Mouse (Mus musculus) heart, postnatal 10 days (tissue): ENCODE results near the gene Nedd9. TPM values are rescaled to one million over a fixed set of nuclear protein-coding genes. Genes with fewer than 3 reads are reported as not detected.

ENCODE experiments used
- DNase-seq, 2 experiments: peaks; one replicate each; pipeline ENCODE4 v3.0.0; 2021
- intact Hi-C: fragments of 180-260 bp; cut with DNase I; formaldehyde crosslinking; loops from one replicate; pipeline ENCODE4 v1.15.1; 2025
- total RNA-seq, 2 experiments: library from RNA; stranded (reverse); gene quantifications; 2 replicates each; pipeline ENCODE4 v1.2.3; 2021

Gene Nedd9
- total RNA-seq, 2 experiments from 2014 or later, result 38.5 to 40.9 TPM

DNA sequence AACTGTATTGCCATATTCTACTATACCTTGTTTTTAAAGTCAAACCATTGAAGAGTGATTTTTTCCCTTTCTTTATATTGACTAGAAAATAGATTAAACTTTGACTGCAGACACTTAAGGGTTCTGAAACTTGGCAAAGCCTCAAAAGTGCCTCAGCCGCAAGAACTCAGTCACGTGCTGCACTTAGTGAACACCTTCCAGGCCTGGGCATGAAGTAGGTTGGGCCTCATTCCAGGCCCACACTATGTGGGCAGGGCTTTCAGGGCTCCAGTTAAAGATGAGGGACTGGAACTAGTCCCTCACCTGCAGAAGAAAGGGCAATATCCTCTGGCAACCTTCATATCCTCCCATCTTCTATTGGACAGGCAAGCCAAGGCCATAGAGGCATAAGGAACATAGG, 131.6 kb downstream of the Nedd9 start:
- intact Hi-C loops, result no loop called here
- DNase-seq, result no peak

DNA sequence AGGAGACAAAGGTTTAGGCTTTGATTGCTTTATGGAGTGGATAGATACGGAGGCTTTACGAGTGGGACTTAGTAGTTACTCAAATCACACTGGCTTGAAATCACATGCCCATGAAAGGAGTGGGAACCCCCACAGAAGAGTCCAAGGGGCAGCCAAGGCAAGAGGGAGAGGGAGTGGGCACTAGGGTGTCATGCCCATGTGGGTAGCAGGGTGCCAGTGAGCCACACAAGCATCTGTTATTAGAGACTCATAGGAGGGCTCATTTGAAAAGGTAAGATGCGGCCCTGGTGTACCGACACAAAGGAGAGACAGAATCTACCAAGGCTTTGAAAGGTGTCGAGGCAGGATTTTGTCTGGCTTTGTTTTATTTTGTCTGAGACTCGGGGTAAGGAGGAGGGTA, 132.6 kb downstream of the Nedd9 start:
- intact Hi-C loops, result no loop called here

DNA sequence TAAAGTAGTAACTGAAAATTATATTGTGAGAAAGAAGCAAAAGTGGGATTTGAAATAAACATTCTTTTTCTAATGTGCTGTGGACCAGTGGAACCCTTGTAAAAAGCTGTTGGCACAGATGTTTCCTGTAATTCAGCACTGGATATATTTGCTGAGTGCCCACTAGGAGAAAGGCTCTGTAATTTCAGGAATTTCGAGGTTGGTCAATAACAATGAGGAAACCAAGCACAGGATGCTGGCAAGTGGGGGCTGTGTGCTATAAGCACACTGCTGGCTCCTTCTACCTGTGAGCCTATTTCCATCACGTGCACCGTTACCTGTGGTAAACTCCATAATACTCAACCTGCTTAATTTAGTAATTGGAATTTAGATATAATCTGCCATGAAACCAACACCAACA, 133.5 kb downstream of the Nedd9 start:
- no peak for DNase-seq
- intact Hi-C loops, result no loop called here

More for the DNA sequence above, 132.6 kb downstream of the Nedd9 start:
- DNase-seq, result no peak

DNA sequence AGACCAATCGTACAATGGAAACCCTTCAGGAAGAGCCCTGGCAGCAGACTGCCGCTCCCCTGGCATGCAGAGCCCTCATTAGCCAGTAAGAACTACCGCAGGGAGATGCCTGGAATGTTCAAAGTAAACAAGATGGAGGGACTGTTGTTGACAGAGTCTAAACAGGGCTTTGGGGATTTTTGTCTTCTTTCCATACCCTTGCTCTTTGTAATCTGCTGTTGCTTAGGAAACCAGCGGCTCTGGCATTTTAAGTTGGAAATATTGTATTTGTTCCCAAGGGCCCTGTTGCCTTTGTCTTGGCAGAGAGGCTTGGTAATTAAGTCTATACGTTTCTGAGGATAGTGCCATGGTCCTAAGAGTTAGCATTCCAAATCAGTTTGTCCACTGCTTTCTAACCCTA, 134.8 kb downstream of the Nedd9 start:
- intact Hi-C loops, result no loop called here
- DNase-seq, result no peak

DNA sequence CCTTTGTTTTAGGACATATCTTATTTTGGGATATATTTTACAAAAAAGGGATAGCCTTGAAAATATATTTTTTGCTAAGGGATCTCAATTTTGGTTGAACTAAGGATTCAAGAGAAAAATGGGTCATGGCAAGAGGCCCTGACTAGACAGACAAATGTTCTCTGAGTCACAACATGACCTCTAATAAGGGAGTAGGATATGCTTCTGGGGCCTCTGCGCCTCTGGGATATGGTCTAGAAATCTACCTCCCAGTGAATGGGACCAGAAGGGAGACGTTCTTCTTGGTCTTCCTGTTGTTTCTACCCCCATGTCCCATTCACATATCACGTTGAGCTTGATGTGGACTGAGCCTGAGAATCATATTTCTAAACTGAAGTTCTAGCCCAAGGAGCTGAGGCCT, 136.6 kb downstream of the Nedd9 start:
- no peak for DNase-seq
- intact Hi-C loops, result no loop called here

DNA sequence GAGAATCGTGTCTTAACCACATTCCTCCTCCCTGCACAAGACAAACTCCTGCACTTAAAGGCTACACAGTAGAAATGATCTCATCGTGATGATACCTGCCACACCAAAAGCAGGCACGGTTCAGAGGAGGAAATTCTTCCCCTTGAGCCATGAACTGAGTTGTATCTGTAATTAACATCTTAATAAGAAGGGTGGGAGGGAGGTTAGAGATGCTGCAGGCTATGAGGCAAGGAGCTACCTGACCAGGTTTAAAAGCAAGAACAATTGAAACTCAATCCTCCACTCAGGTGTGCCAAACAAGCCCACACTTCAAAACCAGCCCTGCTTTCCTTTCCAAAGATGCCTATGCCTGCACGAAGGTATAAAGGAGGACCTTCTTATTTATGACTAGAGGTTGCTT, 137.4 kb downstream of the Nedd9 start:
- intact Hi-C loops, result no loop called here
- DNase-seq, result no peak

DNA sequence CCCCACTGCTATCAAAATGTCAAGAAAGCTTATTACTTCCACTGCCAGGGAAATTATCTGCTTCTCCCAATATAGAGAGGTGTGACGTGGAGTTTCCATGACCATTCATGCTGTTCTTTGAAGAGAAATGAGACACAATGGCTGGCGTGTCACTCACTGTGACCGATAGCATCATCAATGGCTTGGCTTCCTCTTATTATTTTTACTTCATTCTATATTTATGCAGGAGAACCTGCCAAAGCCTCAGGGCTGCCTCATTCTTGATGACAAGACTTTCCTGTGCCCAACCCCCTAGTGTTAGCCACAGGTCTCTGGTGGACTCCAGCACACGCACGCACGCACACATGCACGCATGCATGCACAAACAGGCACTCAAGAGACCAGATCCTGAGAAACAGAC, 141.4 kb downstream of the Nedd9 start:
- intact Hi-C loops, result no loop called here
- DNase-seq, result peak; percentile 63 to 79

DNA sequence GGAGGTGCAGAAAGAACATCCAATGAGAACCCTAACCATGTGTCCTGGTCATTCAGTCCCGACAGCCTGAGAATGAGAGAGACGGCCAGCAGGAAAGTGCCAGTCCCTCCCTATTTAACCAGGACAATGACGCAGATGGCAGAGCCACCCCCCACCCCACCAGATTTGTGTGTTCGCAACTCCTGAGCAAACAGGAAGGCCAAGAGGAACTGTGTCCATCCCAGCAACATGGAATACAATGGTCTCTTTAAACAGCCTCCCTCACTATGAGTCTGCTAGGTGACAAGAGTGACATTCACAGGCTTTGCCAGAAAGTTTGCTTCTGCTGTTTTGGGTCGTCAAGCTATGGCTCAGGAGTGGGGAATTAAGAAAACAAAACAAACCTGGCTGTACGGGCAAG, 141.9 kb downstream of the Nedd9 start:
- intact Hi-C loops, result no loop called here
- DNase-seq, result no peak

DNA sequence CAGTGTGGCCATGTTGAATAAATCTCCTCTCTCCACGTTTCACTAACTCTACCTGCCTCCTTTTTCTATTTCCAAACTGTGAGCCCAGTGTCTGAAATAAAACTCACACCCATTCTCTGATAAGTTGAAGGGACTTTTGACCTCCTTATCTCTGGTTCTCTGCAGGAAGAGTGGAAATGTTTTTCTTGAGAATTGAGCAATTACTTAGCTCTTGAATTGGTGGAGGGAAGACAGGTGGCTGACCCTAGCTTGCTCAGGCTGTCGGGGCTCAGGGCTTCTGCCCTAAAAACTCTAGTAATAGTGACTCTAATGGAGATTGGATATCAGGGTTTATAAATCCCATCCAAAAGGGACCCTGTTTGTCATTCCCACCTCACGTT, 143.3 kb downstream of the Nedd9 start:
- DNase-seq, result no peak
- intact Hi-C loops, result no loop called here

DNA sequence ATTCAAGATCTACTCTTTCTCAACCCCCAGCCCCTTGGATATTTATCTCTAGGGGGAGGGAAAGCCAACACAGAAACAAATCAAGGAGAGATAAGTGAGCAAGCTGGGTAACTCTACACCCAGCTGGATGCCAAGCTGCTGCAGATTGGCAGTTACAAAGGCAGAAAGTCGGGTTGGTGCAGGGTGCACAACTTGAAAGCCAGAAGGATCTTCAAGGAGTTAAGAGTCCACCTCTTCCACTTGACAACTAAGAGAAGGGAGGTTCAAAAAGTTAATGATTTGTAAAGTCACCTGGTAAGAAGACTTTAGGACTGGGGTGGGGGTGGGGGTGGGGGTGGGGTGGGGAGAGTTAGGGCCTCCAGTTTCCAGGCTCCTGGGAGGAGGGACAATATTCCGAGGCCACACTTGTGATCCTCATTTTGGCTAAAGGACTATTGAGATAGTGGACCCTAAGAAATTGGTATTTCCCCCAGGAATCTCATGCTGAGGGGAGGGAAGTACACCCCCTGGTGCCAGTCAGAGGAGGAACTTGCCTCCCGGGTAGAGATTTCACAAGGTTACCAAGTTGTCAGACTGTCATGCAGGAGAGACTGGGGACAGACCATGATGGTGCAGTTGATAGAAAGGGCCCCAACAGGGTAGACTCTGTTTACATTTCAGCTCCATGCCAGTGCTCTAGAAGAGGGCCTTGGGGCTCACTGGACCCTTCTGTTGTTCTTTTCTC, 143.8 kb downstream of the Nedd9 start:
- intact Hi-C loops, result no loop called here

DNA sequence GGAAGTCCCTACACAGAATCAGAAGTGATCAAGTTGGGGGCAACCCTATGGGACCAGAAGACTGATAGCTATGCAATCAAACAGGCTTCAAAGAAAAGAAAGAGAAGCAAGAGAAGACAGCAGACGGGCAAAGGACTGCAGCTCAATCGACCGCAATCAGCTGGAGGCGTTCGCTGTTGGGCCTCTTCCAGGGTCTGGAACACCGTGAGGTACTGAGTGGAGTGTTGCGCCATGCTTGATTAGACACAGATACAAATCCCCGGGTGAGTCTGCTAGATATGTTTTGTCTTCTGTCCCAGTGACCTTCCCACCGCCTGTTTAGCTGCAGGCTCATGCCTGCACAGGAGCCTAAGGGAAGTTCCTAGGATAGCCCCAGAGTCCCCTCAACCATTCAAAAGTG, 145.7 kb downstream of the Nedd9 start:
- intact Hi-C loops, result no loop called here
- no peak for DNase-seq

More for the DNA sequence above, 143.8 kb downstream of the Nedd9 start:
- no peak for DNase-seq

DNA sequence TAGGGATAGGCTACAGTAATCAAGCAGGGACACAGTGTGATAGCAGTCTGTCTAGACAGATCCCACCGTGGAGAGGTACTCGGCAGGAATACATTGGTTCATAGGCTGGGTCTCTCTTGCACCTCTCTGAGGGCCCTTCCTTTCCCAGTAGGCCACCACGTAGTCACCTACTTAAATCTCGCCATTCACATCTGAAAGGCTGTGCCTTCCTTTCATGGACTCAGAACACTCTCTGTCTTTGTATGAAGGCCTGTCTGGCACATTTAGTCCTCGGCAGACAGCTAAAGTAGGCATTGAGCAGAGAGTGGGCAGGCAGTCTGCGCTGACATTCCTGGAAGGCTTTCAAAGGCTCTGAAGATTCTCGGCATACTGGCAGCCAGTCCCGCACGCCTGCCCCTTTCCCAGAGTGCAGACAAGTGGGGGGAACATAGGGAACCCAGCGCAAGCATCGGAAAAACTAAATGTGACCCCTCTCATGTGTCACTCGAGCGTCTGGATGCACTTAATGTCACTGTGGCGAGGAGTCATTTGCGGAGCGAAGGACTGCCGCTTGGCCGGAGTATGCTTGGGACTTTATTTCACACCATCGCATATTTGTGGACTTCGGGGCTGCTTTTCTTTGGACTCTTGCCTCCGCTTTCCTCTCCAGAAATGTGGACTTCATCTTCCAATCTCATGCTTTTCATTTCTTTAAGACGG, 147.4 kb downstream of the Nedd9 start:
- intact Hi-C loops, result no loop called here
- peak; percentile 73 to 82 for DNase-seq

DNA sequence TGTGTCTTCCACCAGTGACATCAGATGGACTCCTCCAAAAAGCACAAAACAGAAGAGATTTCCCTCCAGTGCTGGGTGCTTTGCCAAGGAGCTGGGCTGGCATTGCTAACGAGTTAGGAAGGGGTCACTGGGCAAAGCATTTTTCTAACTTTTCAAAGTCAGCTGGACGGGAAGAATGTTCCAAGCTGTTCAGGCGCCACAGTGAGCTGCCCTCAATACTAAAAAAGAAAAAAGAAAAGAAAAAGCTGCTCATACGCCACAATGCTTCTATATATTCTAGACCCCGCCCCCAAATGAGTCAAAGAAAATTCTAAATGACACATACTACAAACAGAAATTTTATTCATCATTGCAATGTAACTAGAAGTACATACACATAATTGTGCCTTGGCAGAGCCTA, 148.0 kb downstream of the Nedd9 start:
- intact Hi-C loops, result no loop called here
- DNase-seq, result no peak

DNA sequence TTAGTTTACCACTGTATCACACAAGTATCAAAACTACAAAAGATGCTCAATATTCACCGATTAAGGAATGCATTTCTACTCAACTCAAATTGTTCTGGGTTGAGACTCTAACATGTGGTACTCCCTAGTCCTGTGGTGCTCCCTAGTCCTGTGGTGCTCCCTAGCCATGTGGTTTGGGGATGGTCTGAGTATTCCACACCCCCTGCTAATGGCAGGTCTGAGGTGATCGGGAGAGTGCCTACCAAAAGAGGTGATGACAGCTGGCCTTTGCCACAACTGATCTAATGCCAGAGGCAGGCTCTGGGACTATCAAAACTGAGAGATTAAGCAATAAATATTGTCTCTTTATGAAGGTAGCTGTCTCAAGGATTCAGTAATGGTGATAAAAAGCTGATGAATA, 149.8 kb downstream of the Nedd9 start:
- DNase-seq, result no peak
- intact Hi-C loops, result loop anchor here (2.0 kb wide), 1 partner anchor 21 kb away; no protein-coding TSS in a partner anchor

DNA sequence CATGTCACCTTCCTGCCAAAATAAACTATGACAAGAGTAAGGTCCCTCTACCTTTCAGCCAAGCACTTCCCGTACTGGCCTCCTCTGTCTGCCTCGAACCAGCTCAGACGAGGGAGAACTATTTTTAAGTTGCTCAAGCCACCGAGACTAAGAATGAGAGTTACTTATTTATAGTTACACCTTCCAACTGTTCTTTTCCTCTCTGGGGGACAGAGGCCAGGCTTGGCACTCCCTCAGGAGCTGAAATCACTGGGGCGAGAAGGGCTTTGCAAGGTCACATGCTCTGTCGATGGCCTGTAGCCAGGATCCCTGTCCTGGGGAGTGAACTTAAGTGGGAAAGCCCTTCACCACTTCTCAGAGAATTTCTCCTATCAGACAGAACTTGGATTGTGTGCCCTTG, 150.9 kb downstream of the Nedd9 start:
- peak; percentile 91 to 93 for DNase-seq
- intact Hi-C loops, result loop anchor here (2.0 kb wide), 1 partner anchor 23 kb away; no protein-coding TSS in a partner anchor

DNA sequence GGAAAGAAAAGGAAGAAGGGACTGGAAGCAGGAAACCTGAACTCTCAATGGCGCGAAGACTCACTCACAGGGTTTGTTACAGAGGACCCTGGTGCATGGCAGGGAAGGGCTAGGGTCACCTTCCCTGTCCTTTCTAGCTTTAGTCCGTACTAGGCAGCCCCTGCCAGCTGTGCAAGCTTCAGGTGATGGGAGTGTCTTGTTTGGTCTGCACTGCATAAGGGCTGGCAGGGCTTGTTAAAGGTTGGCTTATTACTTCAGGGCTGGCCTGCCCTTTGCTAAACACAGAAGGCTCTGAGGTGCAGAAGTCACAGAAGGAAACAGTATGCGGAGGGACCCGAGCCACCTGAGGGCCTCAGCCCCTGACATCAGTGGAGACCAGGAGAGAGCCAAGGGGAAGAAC, 151.4 kb downstream of the Nedd9 start:
- no peak for DNase-seq
- intact Hi-C loops, result loop anchor here (2.0 kb wide), 1 partner anchor 23 kb away; no protein-coding TSS in a partner anchor

DNA sequence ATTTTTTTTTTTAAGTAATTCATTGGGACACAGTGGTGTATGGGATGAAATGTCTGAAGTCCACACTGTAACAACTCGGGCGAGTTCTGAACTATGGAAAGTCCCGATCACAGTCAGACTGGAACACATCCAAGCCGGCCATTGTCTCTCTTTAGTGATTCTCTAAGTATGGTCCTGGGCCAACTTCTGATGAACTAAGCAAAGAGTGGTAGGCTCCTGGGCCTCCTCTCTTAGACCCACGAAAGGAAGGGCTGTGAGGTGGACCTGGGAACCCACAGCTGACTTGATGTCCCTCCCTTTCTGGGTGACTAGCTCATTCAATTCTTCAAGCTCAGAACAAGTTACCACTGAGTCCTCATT, 152.5 kb downstream of the Nedd9 start:
- intact Hi-C loops, result no loop called here
- DNase-seq, result peak; percentile 69 to 70

DNA sequence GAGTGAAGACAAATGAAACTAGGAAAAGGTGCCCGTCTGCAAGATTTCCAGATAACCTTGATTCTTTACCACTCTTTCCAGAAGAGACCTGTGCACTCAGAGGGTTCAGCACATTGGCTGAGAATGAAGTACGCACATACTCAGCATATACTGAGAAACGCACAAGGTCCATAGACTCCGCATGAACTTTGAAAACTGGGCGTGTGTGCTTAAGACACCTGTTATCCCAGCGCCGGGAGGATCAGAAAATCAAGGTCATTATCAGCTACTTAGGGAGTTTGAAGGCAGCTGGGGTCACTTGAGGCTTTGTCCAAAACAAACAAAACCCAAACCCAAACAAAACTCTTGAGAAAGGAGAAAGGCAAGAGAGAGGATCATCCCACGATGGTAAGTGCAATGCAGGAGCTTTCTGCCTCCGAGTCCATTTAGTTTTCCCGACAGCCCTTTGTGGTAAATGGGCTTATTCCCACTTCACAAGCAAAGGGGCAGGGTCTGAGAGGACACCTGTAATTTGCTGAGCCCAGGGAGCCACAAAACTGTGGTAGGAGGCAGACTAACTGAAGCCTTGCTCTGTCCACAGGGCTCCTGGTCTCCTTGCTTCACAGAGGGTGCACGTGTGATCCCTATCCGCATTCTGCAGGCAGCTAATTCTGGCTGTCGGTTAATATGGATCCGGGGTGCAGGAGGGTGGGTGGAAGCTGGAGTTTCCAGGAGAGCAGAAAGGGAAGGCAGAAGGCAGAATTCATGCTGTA, 153.1 kb downstream of the Nedd9 start:
- DNase-seq, result no peak
- intact Hi-C loops, result no loop called here

DNA sequence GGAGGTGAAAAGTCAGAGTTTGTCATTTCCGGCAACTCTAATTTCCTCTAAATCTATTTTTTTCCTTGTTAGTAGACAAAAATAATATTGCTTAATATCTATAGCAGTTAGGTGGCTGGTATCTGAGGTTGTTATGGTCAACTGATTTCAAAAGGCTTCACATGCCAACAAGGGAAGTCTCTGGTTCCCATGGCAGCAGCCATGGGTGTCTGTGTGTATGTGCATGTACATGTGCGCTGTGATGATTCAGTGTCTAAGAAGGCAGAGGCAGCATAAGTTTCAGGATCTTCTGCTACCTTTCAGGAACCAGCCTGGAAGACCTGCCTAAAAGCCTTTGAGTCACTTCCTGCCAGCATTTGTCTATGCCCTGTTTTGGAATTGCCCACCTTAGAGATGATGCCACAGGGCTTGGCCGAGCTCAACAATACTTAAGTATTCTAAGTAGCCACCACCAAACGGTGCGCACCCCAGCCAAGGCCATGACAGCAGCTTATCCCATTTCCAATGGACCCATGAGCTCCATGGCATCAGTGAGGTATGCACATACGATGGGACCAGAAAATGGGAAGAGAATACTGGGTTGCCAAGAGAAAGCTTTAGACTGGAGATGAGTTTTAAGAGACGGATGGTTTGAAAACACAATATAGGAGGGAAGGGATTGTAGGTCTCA, 155.4 kb downstream of the Nedd9 start:
- DNase-seq, result no peak
- intact Hi-C loops, result no loop called here

DNA sequence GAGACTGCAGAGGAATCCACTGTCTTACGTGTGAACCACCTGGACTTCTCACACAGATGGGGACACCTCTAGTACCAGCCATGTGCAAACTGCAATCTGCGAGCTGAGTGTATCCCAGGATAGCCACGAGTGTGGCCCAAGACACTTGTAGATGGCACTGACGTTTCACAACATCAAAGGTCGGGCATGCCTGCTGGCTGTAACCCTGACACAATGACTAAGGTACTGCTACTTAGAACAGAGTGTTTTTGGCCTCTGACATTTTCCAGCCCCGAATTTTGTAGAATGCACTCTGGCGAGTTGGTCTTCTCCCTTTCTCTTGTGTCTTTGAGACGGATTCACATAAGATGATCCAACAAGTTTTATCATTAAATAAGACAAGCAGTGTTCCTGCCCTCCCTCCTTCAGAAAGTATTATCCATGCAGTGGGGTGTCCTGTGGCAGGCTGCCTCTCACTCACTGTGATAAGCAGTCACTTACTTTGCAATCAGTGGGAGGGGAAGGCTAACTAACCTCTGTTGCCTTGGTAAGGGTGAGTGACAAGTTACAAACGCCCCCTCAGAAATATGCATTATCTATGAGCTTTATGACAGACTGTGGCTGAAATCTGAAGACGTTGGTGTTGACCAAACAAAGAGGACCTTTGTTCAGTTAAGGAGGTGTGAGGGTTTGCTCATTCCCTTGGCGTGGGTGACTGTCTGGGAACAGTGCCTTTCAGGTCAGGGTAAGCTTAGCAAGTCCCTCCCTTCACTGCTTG, 156.4 kb downstream of the Nedd9 start:
- no peak for DNase-seq
- intact Hi-C loops, result no loop called here
